ENCODE assay signal across 1 mouse cellular context in the genomic region with DNA sequence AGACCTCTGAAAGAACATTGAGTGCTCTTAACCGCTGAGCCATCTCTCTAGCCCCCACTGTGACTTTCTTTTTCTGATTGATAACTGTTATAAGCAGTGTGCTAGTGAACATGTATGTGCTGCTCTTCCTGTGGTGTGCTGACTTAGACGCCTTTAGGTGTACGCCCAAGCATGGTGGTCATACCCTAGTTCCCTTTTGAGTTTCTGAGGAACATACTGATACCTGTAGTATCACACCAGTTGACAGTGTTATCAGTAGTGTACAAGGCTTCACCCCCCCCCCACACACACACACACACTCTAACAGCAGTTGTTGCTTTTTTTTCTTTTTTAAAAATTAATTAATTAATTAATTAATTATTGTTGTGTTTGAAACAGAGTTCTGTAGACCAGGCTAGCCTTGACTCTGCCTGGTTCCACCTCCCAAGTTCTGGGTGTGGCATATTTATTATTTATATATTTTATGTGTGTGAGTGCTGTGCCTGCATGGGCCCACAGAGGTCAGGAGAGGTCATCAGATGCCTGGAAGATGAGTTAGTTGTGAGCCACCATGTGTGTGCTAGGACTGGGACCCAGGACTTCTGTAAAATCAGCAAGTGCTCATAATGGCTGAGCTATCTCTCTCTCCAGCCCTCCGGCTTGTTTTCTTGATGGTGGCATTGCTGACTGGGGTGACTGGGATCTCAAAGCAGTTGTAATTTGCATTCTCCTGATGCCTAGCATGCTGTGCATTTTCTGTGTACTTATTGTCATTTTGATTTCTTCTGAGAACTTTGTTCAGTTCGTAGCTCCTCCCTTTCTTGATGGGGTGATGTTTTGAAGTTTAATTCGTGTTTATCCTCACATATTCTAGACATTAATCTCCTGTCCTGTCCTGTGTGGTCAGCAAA.
TF ChIP-seq lines count a peak whose summit lies in the region.

No protein-coding gene starts in this region.

TF ChIP-seq in MEL, 35 proteins besides CTCF, POLR2A, EP300 and RAD21:
- TF ChIP-seq POLR2AphosphoS2 (IDR thresholded peaks at IDR 0.05; ENCODE audit: low read length) (no peak), GATA1 (IDR thresholded peaks at IDR 0.05; ENCODE audit: low read depth, low read length) (peak; percentile 16; the same call in 1 of the 2 replicates), ZNF384 (IDR thresholded peaks at IDR 0.05; ENCODE audit: low read depth, low read length) (peak; percentile 31; the same call in 1 of the 2 replicates), CHD1 (IDR thresholded peaks at IDR 0.05; ENCODE audit: low read depth, low read length) (no peak)
